Mouse (Mus musculus) thymus, postnatal 36 days (tissue): ENCODE measurements around the gene Ppp1r37.
"Not testable (repeated sequence)": the region's sequence is repeated elsewhere in the genome, so short reads cannot be mapped to it uniquely, and the experiment has no call there.

Source experiments
- DNase-seq, 2 experiments: peaks; one replicate each; pipeline ENCODE4 v3.0.0; 2022; ENCODE audit warnings: mixed read lengths in 2 of 2

Gene Ppp1r37

GRCm38 (mm10) chr7:19534676-19535075 is 28.2 kb downstream of the Ppp1r37 start:
- no peak for DNase-seq

GRCm38 (mm10) chr7:19532240-19532639 is 30.6 kb downstream of the Ppp1r37 start:
- no peak for DNase-seq

- DNase-seq = no peak
Measured at GRCm38 (mm10) chr7:19531077-19531476, 31.8 kb downstream of the Ppp1r37 start.

- DNase-seq = no peak
Measured at GRCm38 (mm10) chr7:19525105-19525481, 37.8 kb downstream of the Ppp1r37 start.

- DNase-seq = no peak
Measured at GRCm38 (mm10) chr7:19524420-19525104, 38.3 kb downstream of the Ppp1r37 start.

- peak; percentile 62 to 63 for DNase-seq
Measured at GRCm38 (mm10) chr7:19523757-19524419, 39.0 kb downstream of the Ppp1r37 start.

- DNase-seq = no peak
Measured at GRCm38 (mm10) chr7:19523017-19523756, 39.7 kb downstream of the Ppp1r37 start.

GRCm38 (mm10) chr7:19520032-19520431 is 42.8 kb downstream of the Ppp1r37 start:
- DNase-seq = no peak

GRCm38 (mm10) chr7:19517652-19518365 is 45.1 kb downstream of the Ppp1r37 start, which contains the start of gene Nkpd1:
Gene Nkpd1 (plus strand): TSS chr7:19517838.
- no peak for DNase-seq

- no peak for DNase-seq
Measured at GRCm38 (mm10) chr7:19512353-19512752, 50.5 kb downstream of the Ppp1r37 start.

GRCm38 (mm10) chr7:19511934-19512333 is 50.9 kb downstream of the Ppp1r37 start:
- not testable (repeated sequence) for DNase-seq

GRCm38 (mm10) chr7:19509786-19510185 is 53.1 kb downstream of the Ppp1r37 start:
- no peak for DNase-seq

- DNase-seq = no peak
Measured at GRCm38 (mm10) chr7:19508924-19509568, 53.8 kb downstream of the Ppp1r37 start.

- peak; percentile 92 to 93 for DNase-seq
Measured at GRCm38 (mm10) chr7:19508150-19508923, 54.5 kb downstream of the Ppp1r37 start, which contains the start of the genes Bloc1s3 and Trappc6a. Gene Bloc1s3 (minus strand): TSS chr7:19508367. Gene Trappc6a (plus strand): TSS chr7:19508395.

- DNase-seq = no peak
Measured at GRCm38 (mm10) chr7:19507612-19507981, 55.3 kb downstream of the Ppp1r37 start.

GRCm38 (mm10) chr7:19506969-19507611 is 55.8 kb downstream of the Ppp1r37 start:
- DNase-seq = peak; percentile 55 to 72

- no peak for DNase-seq
Measured at GRCm38 (mm10) chr7:19506326-19506725, 56.5 kb downstream of the Ppp1r37 start.

- DNase-seq = peak; percentile 34 to 38
Measured at GRCm38 (mm10) chr7:19503481-19504068, 59.3 kb downstream of the Ppp1r37 start.

- DNase-seq = no peak
Measured at GRCm38 (mm10) chr7:19501658-19502057, 61.2 kb downstream of the Ppp1r37 start.
